Mouse (Mus musculus): Measurements from ENCODE around the gene 1700092M07Rik.

The 1700092M07Rik gene

DNA sequence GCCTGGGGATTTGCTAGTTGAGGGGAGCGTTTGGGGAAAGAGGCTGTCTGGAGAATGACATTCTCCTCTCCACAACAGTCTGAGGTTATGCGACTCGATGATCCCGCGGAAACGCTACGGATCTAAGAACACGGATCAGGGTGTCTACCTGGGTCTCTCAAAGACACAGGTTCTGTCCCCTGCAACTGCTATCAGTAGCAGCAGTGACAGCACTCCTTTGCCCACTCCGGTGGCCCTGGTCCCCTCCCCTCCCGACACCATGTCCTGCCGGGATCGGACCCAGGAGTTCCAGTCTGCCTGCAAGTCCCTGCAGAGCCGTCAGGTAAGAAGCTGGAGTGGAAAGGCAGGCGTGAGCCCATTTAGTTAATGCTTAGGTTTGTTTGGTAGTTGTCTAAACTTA lies 1.7 kb downstream of the 1700092M07Rik start:
- no peak for DNase-seq (ENCODE audit: low read depth, low spot score)

- no peak for DNase-seq (ENCODE audit: low read depth, low spot score)
These were observed 4.9 kb downstream of the 1700092M07Rik start for GRCm38 (mm10) chr19:8745382-8745781.

GRCm38 (mm10) chr19:8747368-8747767 lies 6.8 kb downstream of the 1700092M07Rik start:
- DNase-seq (ENCODE audit: low read depth, low spot score) = no peak

DNA sequence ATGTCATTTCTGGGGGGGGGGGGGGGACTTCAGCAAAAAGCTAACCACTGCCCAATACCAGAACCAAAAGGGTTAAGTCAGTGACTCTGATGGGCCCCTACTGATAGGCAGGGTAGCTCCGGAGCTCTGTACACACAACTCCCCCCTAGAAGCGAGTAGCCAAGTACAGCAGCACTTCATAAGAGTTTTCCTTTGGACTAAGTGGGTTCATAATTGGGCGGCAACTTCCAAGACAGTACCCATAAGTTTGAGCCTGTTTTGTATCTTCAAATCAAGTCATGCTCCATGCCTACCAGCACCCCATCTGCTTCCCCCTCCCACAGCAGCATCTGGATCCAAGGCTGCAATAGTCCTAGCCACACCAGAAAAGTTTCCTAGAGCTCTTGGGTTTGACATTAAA lies 15.1 kb downstream of the 1700092M07Rik start:
- no peak for DNase-seq (ENCODE audit: low read depth, low spot score)

GRCm38 (mm10) chr19:8756635-8757387 lies 16.3 kb downstream of the 1700092M07Rik start, which contains the start of gene Nxf1:
Nxf1 (plus strand) TSS chr19:8757073.
- DNase-seq (ENCODE audit: low read depth, low spot score) = peak; percentile 93

DNA sequence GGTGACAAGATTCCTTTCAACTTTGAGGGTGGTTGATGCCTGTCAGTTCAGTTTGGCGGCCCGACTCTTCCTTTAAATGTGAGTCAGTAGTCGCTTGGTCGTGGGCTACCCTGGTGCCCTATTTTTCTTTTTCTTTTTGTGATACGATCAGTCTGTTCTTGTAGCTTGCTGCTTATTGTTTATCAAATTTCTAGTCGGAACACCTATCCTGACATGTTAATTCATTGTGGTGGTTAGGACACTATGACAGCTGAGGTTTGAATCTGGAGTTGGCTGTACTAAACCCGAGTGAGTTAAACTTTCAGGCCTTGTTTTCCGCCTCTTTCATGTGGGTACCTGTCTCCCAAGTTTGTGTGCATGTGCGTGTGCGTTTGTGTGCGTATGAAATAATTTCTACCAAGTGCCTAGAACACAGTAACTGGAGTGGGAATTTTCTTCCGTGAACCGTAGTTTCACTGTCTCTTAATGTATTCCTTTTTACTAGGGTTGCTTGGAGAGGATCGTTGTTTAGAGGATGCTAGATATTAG lies 17.0 kb downstream of the 1700092M07Rik start:
- no peak for DNase-seq (ENCODE audit: low read depth, low spot score)

DNA sequence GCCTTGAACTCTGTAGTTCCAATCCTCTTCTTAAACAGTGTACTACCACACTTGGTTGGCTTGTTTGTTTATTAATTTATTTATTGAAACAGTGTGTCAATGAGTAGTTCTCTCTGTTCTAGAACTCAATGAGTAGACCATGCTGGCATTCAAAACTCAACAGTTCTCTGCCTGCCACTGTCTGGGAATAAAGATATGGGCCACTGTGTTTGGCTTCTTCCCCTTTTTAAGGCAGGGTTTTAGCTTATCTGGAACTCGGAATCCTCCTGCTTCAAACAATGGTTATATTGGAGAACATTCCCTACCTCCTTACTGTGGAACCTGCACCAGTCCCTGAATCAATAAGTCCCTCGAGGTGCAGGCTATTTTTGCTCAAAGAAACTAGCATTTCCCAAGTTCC lies 18.4 kb downstream of the 1700092M07Rik start:
- no peak for DNase-seq (ENCODE audit: low read depth, low spot score)

GRCm38 (mm10) chr19:8760757-8761156 lies 20.2 kb downstream of the 1700092M07Rik start:
- DNase-seq (ENCODE audit: low read depth, low spot score) = no peak

GRCm38 (mm10) chr19:8763276-8763675 lies 22.8 kb downstream of the 1700092M07Rik start:
- DNase-seq (ENCODE audit: low read depth, low spot score) = no peak

GRCm38 (mm10) chr19:8765562-8765961 lies 25.0 kb downstream of the 1700092M07Rik start:
- no peak for DNase-seq (ENCODE audit: low read depth, low spot score)

- peak; percentile 45 for DNase-seq (ENCODE audit: low read depth, low spot score)
These were observed 30.2 kb downstream of the 1700092M07Rik start, which contains the start of gene Tmem223 for GRCm38 (mm10) chr19:8770567-8771270. Tmem223 (plus strand) TSS chr19:8770996.

- DNase-seq (ENCODE audit: low read depth, low spot score) = no peak
These were observed 32.5 kb downstream of the 1700092M07Rik start for GRCm38 (mm10) chr19:8772996-8773395.

DNA sequence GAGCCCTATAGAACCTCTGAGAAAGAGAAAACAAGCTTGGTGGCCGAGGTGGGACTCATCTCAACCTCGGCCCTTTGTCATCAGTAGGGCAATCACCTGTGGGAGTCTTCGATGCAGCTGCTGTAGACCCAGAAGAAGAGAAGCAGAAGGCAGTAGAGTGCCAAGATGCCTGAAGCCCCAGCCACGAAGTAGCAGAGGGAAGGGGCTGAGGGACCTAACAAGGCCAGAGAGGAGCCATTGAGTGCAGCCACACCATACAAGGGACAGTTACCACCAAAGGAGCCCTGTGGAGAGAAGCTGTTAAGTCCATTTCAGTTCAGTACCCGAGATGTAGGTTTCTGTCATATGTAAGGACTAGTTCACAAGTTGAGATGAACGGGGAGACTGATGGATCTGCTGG lies 32.9 kb downstream of the 1700092M07Rik start:
- DNase-seq (ENCODE audit: low read depth, low spot score) = no peak

- peak; percentile 83 for DNase-seq (ENCODE audit: low read depth, low spot score)
These were observed 33.7 kb downstream of the 1700092M07Rik start, which contains the start of gene Tmem179b for GRCm38 (mm10) chr19:8774086-8774835. Tmem179b (minus strand) TSS chr19:8774467.

DNA sequence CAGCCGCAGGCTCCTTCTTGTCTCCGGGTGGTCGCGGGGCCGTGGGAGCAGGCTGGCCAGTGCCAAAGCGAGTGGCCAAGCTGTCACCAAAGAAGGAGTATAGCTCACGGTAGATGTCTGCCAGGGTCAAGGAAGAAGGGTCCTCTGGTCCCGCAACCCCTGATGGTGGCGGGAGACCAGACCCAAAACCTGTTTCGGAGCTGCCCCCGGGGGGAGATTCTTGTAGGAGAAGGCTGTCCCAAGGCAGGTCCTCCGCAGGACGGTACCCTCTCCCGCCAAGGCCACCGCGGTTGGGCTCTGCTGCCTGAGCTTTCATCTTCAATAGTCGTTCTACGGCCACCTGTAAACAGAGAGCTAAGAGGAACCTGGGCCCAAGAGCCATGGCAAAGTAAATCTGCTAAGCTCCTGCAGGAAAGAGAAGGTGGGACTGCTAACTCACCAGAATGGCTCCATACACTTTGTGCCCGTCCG lies 34.5 kb downstream of the 1700092M07Rik start:
- DNase-seq (ENCODE audit: low read depth, low spot score) = no peak

DNA sequence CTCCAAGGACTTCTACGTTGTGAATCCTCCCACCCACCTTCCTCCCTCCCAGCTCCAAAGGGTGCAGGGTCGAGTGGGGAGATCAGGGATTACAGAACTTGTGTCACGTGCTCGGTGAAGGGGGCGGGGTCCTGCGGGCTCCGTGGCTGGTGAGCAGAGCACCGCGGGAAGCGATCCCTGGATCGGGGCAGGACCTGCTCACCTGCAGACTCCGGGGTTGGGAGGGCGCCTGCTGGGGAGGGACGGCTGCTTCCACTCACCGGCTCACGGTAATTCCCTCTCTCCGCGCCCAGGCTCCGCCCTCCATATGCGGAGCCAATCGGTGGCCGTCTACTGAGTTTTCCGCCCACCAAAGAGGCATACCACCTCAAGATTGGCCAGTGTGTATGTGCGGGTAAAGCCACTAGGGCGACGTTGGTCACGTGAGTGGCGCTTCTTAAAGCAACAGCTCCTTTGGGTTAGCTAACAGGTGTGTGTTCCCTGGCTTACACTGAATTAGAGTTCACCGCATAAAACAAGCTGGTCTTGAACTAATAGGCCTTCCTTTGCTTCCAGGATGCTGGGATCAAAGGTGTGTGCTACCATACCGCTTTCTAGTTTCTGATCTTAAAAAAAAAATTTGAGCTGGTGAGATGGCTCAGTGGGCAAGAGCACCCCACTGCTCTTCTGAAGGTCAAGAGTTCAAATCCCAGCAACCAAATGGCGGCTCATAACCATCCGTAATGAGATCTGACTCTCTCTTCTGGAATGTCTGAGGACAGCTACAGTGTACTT lies 45.7 kb downstream of the 1700092M07Rik start, which contains the start of gene Taf6l:
Gene Taf6l (minus strand): TSS at position 410 of the 774 bp plus-strand sequence.
- DNase-seq (ENCODE audit: low read depth, low spot score) = peak; percentile 97

DNA sequence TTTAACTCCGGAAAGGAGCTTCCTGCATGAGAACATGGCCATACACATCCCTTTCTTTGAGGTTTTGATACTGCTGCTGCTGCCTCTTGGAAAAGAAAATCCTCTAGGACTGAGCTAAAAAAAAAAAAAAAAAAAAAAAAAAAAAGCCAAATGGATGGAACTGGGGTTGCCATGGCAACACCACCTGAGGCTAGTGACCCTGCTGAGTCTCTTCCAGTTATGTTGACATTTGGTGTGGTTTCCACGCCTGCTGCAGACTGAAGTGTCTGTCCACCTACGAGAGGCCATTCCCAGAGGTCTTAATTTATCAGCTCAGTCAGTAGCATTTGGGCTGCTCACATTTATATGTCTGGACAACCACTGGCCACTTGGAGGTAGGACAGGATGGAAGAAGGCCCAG lies 48.0 kb downstream of the 1700092M07Rik start:
- no peak for DNase-seq (ENCODE audit: low read depth, low spot score)

DNA sequence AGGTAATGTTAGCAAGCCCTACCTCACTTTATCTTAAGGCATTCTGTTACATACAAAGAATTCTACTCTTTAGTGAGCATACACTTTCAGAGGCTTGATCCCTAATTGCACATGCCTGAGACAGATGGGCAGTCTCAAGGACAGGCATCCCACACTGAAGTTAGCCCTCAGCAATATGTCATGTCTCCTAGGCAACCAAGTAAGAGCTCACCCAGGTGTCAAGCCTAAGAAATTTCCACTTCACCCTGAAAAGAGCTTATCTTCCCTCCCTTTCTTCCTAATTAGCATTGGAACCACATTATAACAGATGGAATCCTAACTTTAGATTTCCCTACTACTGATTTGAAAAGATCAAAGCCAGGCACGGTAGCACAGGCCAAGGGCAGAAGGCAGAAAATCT lies 48.7 kb downstream of the 1700092M07Rik start:
- DNase-seq (ENCODE audit: low read depth, low spot score) = no peak

DNA sequence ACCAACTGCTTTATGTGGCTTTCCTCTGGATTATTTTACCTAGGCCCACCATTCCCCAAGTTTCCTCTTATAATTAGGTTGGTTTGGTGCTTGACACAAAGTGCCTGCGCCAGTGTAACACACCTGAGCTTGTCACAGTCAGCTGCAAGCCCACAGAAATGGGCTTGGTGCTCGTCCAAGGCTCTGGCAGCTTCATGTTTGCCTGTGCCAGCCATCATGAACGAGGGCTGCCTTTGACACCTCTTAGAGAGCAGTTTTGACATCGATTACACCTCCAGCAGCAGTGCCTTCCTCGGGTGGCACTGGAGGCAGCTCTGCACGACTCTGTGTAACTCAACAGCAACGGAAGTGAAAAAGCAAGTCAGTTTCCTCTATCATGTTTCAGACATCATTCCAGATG lies 49.7 kb downstream of the 1700092M07Rik start:
- DNase-seq (ENCODE audit: low read depth, low spot score) = no peak
